Mouse (Mus musculus) erythroblast, embryonic 14.5 days (primary cell): Measurements from ENCODE around the gene Atg10.

Experiments
- GATA1 ChIP-seq: IDR thresholded peaks from 2 replicates; pipeline ENCODE4 v1.6.1; 2012; ENCODE audit warnings: low read length, inconsistent platforms, mixed read lengths
- TAL1 ChIP-seq: IDR thresholded peaks from 3 replicates; pipeline ENCODE4 v1.6.1; 2012; ENCODE audit warnings: low read length, inconsistent platforms, mixed read lengths

- TF ChIP-seq GATA1: no peak
- no peak for TF ChIP-seq TAL1
Observed at GRCm38 (mm10) chr13:90984073-90984472, 239.7 kb downstream of the Atg10 start.
